Mouse (Mus musculus) erythroblast, adult 5-6 weeks (primary cell): ENCODE measurements around the gene Xpo6. TPM values are rescaled to one million over a fixed set of nuclear protein-coding genes. Genes with fewer than 3 reads are reported as not detected.

Experiments
- ATAC-seq: replicated peaks from 2 replicates; pipeline ENCODE4 v1.8.0; 2016; ENCODE audit warnings: moderate number of reproducible peaks, mild to moderate bottlenecking, moderate TSS enrichment, inconsistent platforms; ENCODE audit not compliant: poor library complexity, low FRiP score, severe bottlenecking
- total RNA-seq, 2 experiments: library from RNA; stranded (forward) in 1 of 2; stranded (reverse) in 1 of 2; fragments of 150-400 nt in 1 of 2; fragments of 200-764, 138-1000 nt in 1 of 2; gene quantifications; 2 replicates each; pipeline versions ENCODE4 v1.2.3 to v1.2.4; 2015 to 2017; ENCODE audit warnings: low replicate concordance in 2 of 2

Xpo6 gene
- total RNA-seq, 2 experiments from 2014 or later: 28.3 to 44.0 TPM

- ATAC-seq: peak; percentile 58
Observed at GRCm38 (mm10) chr7:126199691-126200102, 604 bp downstream of the Xpo6 start.

GRCm38 (mm10) chr7:126198926-126199325, 1.4 kb downstream of the Xpo6 start:
- no peak for ATAC-seq

- no peak for ATAC-seq
Observed at GRCm38 (mm10) chr7:126194175-126194574, 6.1 kb downstream of the Xpo6 start.

GRCm38 (mm10) chr7:126191471-126191870, 8.8 kb downstream of the Xpo6 start:
- ATAC-seq: no peak

- ATAC-seq: no peak
Observed at GRCm38 (mm10) chr7:126189517-126189916, 10.8 kb downstream of the Xpo6 start.

- ATAC-seq: no peak
Observed at GRCm38 (mm10) chr7:126185999-126186398, 14.3 kb downstream of the Xpo6 start.

GRCm38 (mm10) chr7:126183583-126183982, 16.7 kb downstream of the Xpo6 start:
- no peak for ATAC-seq

GRCm38 (mm10) chr7:126181487-126181886, 18.8 kb downstream of the Xpo6 start:
- ATAC-seq: no peak

GRCm38 (mm10) chr7:126180956-126181355, 19.3 kb downstream of the Xpo6 start:
- ATAC-seq: no peak

- ATAC-seq: no peak
Observed at GRCm38 (mm10) chr7:126178804-126179203, 21.5 kb downstream of the Xpo6 start.

- no peak for ATAC-seq
Observed at GRCm38 (mm10) chr7:126175999-126176398, 24.3 kb downstream of the Xpo6 start.

- ATAC-seq: no peak
Observed at GRCm38 (mm10) chr7:126175456-126175855, 24.8 kb downstream of the Xpo6 start.

- no peak for ATAC-seq
Observed at GRCm38 (mm10) chr7:126174863-126175262, 25.4 kb downstream of the Xpo6 start.

GRCm38 (mm10) chr7:126172001-126172400, 28.3 kb downstream of the Xpo6 start:
- no peak for ATAC-seq

- no peak for ATAC-seq
Observed at GRCm38 (mm10) chr7:126168584-126168983, 31.7 kb downstream of the Xpo6 start.

- no peak for ATAC-seq
Observed at GRCm38 (mm10) chr7:126167426-126167825, 32.9 kb downstream of the Xpo6 start.

- ATAC-seq: no peak
Observed at GRCm38 (mm10) chr7:126166571-126166970, 33.7 kb downstream of the Xpo6 start.

- no peak for ATAC-seq
Observed at GRCm38 (mm10) chr7:126158238-126158637, 42.1 kb downstream of the Xpo6 start.

GRCm38 (mm10) chr7:126155746-126156145, 44.6 kb downstream of the Xpo6 start:
- no peak for ATAC-seq

- ATAC-seq: no peak
Observed at GRCm38 (mm10) chr7:126154731-126155130, 45.6 kb downstream of the Xpo6 start.

GRCm38 (mm10) chr7:126152324-126152723, 48.0 kb downstream of the Xpo6 start:
- ATAC-seq: no peak

- no peak for ATAC-seq
Observed at GRCm38 (mm10) chr7:126146156-126146555, 54.1 kb downstream of the Xpo6 start.

GRCm38 (mm10) chr7:126144364-126144763, 55.9 kb downstream of the Xpo6 start:
- ATAC-seq: no peak
